Mouse (Mus musculus) cerebral cortex, adult 2 months (tissue): ENCODE measurements around the gene Gfra1.

Experiments
- WGBS: fragments of 180-500 bp; shearing (Covaris S2); methylation state at CpG from one replicate; pipeline ENCODE4 v1.1.7; 2018; 5-methylcytosine and 5-hydroxymethylcytosine counted together

Gene Gfra1

GRCm38 (mm10) chr19:58455496-58456061, at the start of gene Gfra1:
Gene Gfra1 (minus strand): TSS chr19:58455909.
- WGBS, result under 1% methylated on average over 31 of the region's 31 CpGs

GRCm38 (mm10) chr19:58500049-58500448, 44.3 kb upstream of the Gfra1 start:
- WGBS, result 50% methylated on average over 2 of the region's 2 CpGs

GRCm38 (mm10) chr19:58499420-58499966, 43.8 kb upstream of the Gfra1 start:
- WGBS, result 67% methylated on average over 3 of the region's 3 CpGs

DNA sequence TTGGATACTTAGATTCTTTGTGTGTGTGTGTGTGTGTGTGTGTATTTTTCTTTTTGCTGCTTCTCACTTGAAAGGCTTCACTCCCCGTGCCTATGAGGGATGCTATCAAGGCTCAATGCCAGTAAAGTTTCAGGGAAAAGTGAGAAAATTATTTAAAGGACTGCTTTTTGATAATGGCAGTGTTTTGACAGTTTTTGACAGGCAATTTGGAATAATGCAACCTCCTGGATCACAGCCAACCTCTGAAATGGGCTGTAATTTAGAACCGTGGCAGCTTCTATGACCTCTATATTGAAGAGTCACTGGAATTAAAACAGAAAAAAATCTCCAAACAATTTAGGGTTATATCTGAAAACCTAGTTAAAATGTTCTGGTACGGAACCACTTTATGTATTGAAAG, 41.4 kb upstream of the Gfra1 start:
- 58% methylated on average over 3 of the region's 3 CpGs for WGBS

GRCm38 (mm10) chr19:58486686-58487085, 31.0 kb upstream of the Gfra1 start:
- WGBS, result 59% methylated on average over 2 of the region's 2 CpGs

DNA sequence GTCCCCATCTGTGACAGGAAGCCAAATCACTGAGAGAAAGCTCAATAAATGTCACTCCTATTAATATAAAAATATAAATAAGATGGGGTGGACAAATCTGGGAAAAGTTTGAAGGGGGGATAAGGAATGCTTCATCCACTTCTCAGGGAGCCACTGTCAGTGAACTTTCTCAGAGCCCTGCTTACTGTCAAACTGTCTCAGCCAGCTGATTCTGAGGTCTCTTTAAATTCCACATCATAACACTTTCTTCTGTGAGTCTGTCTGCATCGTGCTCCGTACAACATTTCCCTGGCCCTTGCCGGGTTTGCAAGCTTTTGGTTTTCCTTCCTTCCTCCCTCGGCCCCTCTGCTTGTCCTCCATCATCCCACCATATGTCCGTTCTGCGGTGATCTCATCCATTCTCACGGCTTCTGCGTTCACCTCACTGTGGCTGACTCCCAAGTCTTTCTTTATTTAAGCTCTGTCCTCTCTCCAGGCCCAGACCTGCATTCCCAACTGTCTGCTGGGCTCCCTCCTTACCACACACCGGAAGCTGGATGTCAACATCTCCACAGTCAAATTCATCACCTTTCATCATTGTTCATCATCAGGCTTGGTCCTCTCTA, 26.8 kb upstream of the Gfra1 start:
- 68% methylated on average over 9 of the region's 9 CpGs for WGBS

- WGBS, result 96% methylated on average over 3 of the region's 3 CpGs
Measured at GRCm38 (mm10) chr19:58474251-58474650, 18.5 kb upstream of the Gfra1 start.

GRCm38 (mm10) chr19:58469421-58469820, 13.7 kb upstream of the Gfra1 start:
- 9% methylated on average over 12 of the region's 12 CpGs for WGBS

- 47% methylated on average over 2 of the region's 2 CpGs for WGBS
Measured at GRCm38 (mm10) chr19:58468331-58468730, 12.6 kb upstream of the Gfra1 start.

DNA sequence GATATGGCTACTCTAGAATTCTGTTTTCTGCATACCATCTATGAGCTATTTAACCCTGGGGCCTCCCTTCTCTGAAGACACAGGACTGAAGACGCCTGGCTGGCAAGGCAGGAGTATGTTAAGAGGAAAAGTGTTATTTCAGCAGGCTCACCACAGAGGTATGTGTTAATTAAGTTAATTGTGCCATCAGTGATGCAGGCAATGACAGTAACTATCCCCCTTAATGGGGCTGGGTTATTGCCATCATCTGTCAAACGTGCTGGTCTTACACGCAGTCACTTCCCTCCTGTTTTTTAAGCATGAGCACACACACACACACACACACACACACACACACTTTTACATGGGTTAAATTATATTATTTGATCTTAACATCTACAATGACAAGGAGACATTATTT, 8.0 kb upstream of the Gfra1 start:
- WGBS, result 85% methylated on average over 3 of the region's 3 CpGs

- WGBS, result 63% methylated on average over 13 of the region's 13 CpGs
Measured at GRCm38 (mm10) chr19:58460361-58461022, 4.8 kb upstream of the Gfra1 start.

- 20% methylated on average over 16 of the region's 16 CpGs for WGBS
Measured at GRCm38 (mm10) chr19:58456491-58457061, 867 bp upstream of the Gfra1 start.

- under 1% methylated on average over 21 of the region's 21 CpGs for WGBS
Measured at GRCm38 (mm10) chr19:58455061-58455495, 631 bp downstream of the Gfra1 start.

DNA sequence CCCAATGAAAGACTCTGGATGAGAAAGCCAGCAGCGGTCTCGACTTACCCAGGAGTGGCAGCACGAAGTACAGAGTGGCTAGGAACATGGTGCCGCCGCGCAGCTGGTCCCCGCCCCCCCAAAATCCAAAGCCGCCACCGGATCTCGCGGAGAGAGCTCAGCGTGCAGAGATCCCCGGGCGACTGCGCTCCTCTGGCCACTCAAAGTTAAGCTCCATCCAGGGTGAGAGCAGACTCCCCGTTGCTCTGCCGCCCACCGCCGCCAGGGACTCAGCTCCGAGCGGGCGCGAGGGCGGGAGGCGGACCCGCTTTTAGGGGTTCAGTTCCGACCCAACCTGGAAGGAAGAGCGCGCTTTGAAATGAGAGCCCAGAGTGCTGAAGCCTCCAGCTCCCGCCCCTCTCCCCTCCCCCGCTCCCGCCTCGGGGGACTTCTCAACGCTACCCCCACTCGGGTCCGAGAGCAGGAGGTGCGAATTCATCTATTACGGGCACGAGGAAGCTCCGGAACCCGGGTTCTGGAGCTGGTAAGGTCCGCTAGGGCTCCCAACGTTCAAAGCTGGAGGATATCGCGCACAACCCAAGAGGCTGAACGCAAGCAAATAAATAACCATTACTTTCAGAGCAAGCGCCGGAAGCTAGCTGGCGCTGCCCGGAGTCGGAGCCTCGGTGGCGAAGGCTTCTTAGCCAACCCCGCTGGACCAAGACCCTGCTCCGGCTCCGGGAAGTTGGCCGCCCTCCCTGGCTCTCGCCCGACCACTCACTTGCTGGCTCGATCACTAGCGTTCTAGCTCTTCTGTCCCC, 1.2 kb downstream of the Gfra1 start:
- WGBS, result under 1% methylated on average over 61 of the region's 61 CpGs

DNA sequence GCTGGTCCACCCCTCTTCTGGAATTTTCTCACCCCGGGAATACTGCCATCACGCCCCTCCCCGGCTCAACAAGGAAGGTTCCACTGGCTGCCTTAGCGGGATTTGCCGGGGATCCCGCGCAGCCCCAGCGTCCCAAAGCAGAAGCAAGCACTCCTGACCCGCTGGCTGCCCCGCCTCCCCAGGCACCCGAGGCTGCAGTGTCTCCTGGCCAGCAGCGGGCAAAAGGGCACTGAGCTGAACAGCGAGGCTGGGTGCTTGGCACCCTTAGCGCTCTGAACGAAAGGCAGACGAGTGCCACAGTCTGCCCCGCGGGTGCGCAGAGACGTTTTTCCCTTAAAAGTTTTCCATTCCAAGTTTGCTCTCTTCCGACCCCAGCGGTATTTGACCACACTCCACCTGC, 2.1 kb downstream of the Gfra1 start:
- WGBS, result 4% methylated on average over 22 of the region's 22 CpGs

- WGBS, result 47% methylated on average over 20 of the region's 20 CpGs
Measured at GRCm38 (mm10) chr19:58452941-58453551, 2.7 kb downstream of the Gfra1 start.

- WGBS, result 73% methylated on average over 8 of the region's 8 CpGs
Measured at GRCm38 (mm10) chr19:58452178-58452819, 3.4 kb downstream of the Gfra1 start.

- 77% methylated on average over 6 of the region's 6 CpGs for WGBS
Measured at GRCm38 (mm10) chr19:58451323-58451722, 4.4 kb downstream of the Gfra1 start.

- WGBS, result 53% methylated on average over 5 of the region's 5 CpGs
Measured at GRCm38 (mm10) chr19:58450716-58451115, 5.0 kb downstream of the Gfra1 start.

- 67% methylated on average over 10 of the region's 10 CpGs for WGBS
Measured at GRCm38 (mm10) chr19:58442785-58443732, 12.7 kb downstream of the Gfra1 start.
